Mouse (Mus musculus): Measurements from ENCODE around the gene Ccnd2.

The Ccnd2 gene

GRCm38 (mm10) chr6:127108368-127109060, 43.5 kb downstream of the Ccnd2 start:
- DNase-seq (ENCODE audit: low spot score), result no peak

GRCm38 (mm10) chr6:127107413-127107812, 44.6 kb downstream of the Ccnd2 start:
- no peak for DNase-seq (ENCODE audit: low spot score)

GRCm38 (mm10) chr6:127106726-127107125, 45.3 kb downstream of the Ccnd2 start:
- DNase-seq (ENCODE audit: low spot score), result no peak

- no peak for DNase-seq (ENCODE audit: low spot score)
These were observed 45.8 kb downstream of the Ccnd2 start for GRCm38 (mm10) chr6:127106189-127106588.

- DNase-seq (ENCODE audit: low spot score), result no peak
These were observed 46.9 kb downstream of the Ccnd2 start for GRCm38 (mm10) chr6:127105107-127105506.

GRCm38 (mm10) chr6:127104396-127105029, 47.5 kb downstream of the Ccnd2 start:
- no peak for DNase-seq (ENCODE audit: low spot score)

GRCm38 (mm10) chr6:127103506-127104275, 48.3 kb downstream of the Ccnd2 start:
- no peak for DNase-seq (ENCODE audit: low spot score)

- DNase-seq (ENCODE audit: low spot score), result no peak
These were observed 57.4 kb downstream of the Ccnd2 start for GRCm38 (mm10) chr6:127094565-127094964.

GRCm38 (mm10) chr6:127086739-127087138, 65.3 kb downstream of the Ccnd2 start:
- DNase-seq (ENCODE audit: low spot score), result no peak

- no peak for DNase-seq (ENCODE audit: low spot score)
These were observed 70.2 kb downstream of the Ccnd2 start for GRCm38 (mm10) chr6:127081820-127082219.

GRCm38 (mm10) chr6:127079867-127080731, 71.9 kb downstream of the Ccnd2 start:
- DNase-seq (ENCODE audit: low spot score), result peak; percentile 26
